Mouse (Mus musculus) adrenal gland, postnatal 4 days (tissue): ENCODE measurements around the gene Tnfrsf9. TPM values are rescaled to one million over a fixed set of nuclear protein-coding genes. Genes with fewer than 3 reads are reported as not detected.
"Not testable (repeated sequence)": the region's sequence is repeated elsewhere in the genome, so short reads cannot be mapped to it uniquely, and the experiment has no call there.

Experiments used
- DNase-seq, 2 experiments: peaks; one replicate each; pipeline ENCODE4 v3.0.0; 2021 to 2022; ENCODE audit warnings: low spot score in 2 of 2, mixed read lengths in 2 of 2
- total RNA-seq, 2 experiments: library from RNA; stranded (reverse); gene quantifications; 2 replicates each; pipeline ENCODE4 v1.2.3; 2021

Gene Tnfrsf9
- total RNA-seq, 2 experiments from 2014 or later: 0.17 TPM; not detected in 1

- DNase-seq: no peak
Measured at GRCm38 (mm10) chr4:150894718-150895501, 19.5 kb upstream of the Tnfrsf9 start.

- no peak for DNase-seq
Measured at GRCm38 (mm10) chr4:150896896-150897624, 17.3 kb upstream of the Tnfrsf9 start.

DNA sequence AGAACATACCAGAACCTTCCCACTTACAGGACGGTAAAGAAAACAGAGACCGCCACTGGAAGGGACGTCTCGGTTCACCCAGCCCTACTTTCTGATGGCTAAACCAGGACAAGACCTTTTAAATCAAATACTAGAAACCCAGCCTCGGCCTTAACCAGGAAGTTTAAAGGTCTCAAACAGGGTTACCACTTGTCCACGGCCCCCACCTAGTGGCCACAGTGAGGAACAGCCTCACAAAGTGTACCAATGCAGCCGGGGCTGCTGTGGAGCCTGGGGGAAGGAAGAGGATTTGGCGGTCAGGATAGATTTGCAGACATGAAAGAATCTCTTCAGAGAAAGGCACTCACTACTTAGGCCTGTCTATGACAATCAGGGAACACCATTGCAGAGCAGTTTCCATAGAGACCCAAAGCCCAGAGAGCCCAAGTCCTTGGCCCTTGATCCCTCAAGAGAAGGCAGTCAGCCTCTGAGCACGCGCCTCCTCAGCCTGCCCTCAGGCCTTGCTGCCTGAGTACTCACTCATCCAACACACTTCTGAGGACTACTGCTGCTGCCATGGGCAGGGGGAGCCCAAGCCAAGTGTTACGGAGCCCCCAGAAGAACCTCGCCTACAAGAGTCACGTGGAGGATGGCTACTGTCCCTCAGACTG lies 15.5 kb upstream of the Tnfrsf9 start:
- peak in 1 of 2 experiments; percentile 74 for DNase-seq

- no peak for DNase-seq
Measured at GRCm38 (mm10) chr4:150900486-150900885, 13.9 kb upstream of the Tnfrsf9 start.

- DNase-seq: peak; percentile 53 to 62
Measured at GRCm38 (mm10) chr4:150901651-150902050, 12.7 kb upstream of the Tnfrsf9 start.

- DNase-seq: no peak
Measured at GRCm38 (mm10) chr4:150902062-150902461, 12.3 kb upstream of the Tnfrsf9 start.

DNA sequence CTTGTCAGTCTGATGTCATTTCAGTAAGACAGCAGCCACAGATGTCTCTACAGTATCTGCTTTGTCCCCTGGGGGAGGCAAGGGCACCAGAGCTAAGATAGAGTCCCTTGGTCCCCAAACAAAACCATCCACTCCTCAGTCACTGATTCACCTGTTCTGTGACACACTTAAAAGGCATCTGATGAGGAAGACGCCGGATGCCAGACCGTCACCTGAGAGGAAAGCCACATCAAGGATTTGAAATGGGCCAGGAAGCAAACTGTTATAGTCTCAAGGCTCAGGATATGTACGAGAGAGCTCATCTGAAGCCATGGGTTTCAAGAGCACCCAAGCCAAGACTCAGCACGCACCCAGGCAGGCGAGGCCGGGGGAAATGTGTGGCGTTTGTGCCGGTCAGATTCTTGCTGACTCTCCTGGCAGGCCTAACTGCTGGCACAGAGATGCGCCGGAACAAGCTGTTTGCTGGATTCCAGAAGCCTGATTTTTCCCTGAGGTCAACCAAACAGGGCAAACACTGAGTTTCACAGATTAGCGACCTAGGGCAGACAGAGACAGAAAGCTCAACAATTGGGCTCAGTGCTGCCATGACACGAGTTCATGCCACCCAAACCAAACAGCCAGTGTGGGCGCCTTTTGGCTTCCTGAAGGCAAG lies 11.1 kb upstream of the Tnfrsf9 start:
- DNase-seq: no peak

DNA sequence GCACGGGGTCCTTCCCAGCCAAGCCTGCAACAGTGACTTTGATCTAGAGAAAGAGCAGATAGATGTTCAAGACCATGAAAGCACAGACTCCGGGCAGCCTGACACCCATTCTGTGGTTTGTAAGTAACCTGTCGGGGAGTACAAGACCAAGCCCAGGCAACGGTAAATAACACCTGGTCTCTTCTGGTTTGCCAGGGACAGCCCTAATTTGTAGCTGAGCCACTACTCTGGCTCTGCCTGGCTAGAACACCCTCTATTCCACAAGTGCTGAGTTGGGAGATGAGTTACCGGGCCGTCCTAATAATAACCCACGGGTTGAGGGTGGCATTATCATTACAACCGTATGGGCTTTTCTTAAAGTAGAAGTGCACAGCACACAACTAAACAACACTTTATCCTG lies 7.3 kb upstream of the Tnfrsf9 start:
- DNase-seq: no peak

DNA sequence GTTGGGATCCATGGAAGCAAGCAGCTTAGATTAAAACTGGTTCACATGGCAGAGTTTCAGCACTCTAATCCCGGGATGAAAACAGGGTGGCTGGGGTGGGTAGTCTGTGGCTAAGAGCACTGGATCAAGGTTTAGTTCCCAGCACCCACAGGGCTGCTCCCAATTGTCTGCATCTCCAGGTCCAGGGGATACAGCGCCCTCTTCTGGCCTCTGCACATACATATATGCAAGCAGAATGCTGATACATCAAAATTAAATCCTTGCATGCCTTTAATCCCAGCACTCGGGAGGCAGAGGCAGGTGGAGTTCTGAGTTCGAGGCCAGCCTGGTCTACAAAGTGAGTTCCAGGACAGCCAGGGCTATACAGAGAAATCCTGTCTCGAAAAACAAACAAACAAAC lies 5.8 kb upstream of the Tnfrsf9 start:
- DNase-seq: not testable (repeated sequence)

DNA sequence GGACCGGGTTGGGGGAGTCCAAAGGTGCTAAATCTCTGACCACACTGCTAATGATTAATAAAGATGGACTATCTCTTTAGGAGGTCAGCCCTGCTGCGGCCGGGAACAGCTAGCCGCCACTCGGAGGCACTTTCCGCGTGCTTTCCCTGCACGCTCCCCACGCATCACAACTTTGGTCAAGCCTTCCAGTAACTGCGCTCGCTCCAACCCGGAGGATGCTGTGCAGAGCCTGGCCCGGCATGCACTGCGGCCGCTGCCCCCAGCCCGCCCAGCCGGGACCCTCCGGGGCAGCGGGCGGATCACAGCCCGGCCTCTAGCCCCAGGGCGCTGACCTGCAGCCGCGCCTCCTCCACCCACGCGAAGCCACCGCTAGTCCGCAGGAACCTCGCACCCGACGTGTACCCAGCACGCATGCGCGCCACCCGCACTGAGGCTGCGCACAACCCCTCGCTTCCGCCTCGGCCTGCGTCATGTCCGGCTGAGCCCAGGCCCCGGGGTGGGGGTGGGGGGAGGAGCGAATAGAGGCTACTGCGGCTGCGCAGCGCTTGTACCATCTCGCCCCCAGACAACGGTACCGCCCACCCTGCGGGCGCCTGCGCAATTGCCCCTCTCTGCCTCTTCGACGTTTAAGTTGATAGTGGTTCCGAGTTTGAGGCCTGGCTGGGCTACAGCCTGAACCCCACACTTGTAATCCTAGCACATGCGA lies 4.8 kb upstream of the Tnfrsf9 start:
- DNase-seq: peak; percentile 98 to 99

DNA sequence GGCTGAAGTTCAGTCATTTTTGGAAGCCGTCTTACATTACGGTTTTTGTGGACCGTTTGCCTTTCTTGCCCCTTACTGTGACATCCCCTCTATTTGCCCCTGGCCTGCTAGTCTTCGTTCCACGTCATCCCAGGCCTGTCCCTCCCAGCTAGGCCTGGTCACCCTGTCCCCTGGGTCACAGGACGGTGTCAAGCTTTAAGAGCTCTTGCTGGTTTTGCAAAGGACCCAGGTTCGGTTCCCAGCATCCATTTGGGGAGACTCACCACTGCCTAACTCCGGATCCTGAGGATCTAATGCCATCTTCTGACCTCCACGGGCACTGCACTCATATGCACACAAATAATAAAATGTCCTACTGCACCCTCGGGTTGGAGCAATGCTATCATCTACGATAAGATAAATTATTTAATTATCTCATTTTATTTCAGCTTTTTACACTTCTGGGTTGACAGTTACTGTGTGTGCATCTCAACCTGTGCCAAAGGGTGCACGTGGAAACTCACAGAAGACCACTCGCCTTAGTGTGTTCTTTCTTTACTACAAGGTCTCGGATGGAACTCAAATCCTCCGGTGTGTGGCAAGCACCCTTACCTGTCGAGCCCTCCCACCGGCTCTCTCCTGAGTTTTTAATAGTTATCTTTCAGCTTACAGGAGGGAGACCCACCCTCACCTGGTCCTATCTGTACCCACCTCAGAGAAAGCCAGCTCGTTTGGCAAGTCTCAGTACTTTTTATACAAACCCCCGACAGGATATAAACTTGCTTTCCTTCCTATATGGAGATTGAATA lies 4.0 kb upstream of the Tnfrsf9 start:
- no peak for DNase-seq

DNA sequence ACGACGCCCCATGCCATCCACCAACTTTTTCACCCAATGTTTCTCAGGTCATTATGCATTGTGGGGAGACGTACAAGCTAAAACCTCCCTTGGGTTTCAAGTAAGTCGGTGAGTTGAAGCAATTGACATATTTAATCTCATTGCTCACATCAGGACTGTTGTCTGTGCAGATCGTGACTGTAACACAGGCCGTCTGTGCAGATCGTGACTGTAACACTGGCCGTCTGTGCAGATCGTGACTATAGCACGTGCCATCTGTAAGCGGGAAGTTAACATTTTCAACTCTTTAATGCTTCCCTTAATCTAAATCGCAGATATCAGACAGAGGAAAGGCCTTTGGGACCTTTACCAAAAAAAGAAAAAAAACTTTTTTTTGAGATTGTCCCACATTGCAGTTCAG lies 619 bp upstream of the Tnfrsf9 start:
- no peak for DNase-seq

- no peak for DNase-seq
Measured at GRCm38 (mm10) chr4:150915181-150915906, 982 bp downstream of the Tnfrsf9 start.

DNA sequence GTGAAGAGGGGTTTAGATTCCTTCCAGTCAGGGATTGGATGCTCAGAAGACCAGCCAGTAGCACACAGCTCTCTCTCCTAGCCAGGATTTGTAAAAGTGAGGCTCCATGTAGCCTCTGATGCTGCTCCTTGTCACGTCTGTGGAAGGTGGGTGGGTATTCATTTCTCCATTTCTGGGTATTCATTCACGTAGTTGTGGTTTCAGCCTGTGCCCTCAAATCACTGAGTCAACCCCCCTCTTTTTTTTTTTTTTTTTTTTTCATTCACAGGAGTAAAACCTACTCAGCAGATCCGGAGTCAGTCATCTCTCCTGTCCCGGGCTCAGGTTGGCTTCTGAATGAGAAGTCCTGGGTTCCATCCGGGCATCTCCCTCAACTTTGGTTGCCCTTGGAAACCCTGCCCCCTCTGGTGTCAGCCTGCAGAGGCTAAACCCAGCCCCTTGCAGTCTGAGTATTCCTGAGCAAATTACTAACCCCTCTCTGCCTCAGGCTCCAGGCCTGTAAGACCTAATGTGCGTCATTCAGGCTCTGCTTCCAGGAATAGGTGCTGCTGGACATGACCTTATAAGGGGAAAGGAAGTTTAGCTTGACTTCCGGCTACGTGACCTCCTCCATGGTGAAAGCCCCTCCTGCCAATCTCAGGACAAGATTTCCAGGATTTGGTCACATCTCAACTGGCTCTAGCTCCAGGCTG lies 3.1 kb downstream of the Tnfrsf9 start:
- DNase-seq: no peak

- DNase-seq: no peak
Measured at GRCm38 (mm10) chr4:150921206-150921605, 6.8 kb downstream of the Tnfrsf9 start.

GRCm38 (mm10) chr4:150924308-150924707 lies 9.9 kb downstream of the Tnfrsf9 start:
- no peak for DNase-seq

GRCm38 (mm10) chr4:150924936-150925335 lies 10.6 kb downstream of the Tnfrsf9 start:
- no peak for DNase-seq

DNA sequence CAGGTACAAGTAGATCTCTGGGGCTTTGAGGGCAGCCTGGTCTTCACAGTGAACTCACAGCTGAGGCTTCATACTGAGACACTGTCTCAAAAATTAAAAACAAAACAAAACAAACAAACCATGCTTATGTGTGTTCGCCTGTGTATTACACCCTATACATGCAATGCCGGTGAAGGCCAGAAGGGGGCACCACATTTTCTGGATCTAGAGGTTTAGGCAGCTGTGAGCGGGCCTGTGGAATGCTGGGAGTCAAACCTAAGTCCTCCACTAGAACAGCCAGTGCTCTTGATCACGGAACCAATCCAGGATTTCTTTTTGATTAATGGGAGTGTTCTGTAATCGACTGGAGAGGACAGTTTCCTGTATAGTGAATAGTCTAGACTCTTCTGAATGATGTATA lies 11.6 kb downstream of the Tnfrsf9 start:
- DNase-seq: no peak
